In genomic region chr19:16903106-16903505, GRCm38 (mm10) we compare ENCODE assay signal across 10 mouse cellular contexts. TPM values are rescaled to one million over a fixed set of nuclear protein-coding genes. Genes with fewer than 3 reads are reported as not detected.
DNase-seq lines count a peak whose midpoint lies in the region; ATAC-seq lines count a peak whose summit lies in the region.
"Had no signal": no experiment of that assay in that cellular context is flagged by ENCODE, and none has a peak within 500 bp of the region (broad histone marks: within the 10 kb centered on the region; RNA-seq: fewer than 3 reads in every experiment).

No protein-coding gene starts in this region.

- H3K27ac ChIP-seq in liver, embryonic 13.5 days, result no peak overlapping the region
- H3K27ac ChIP-seq in liver, embryonic 12.5 days, result no peak overlapping the region

- no peak for ATAC-seq in liver, embryonic 13.5 days (ENCODE audit: low read depth)
- ATAC-seq in liver, embryonic 12.5 days, result no peak
- peak; percentile 88 for ATAC-seq in common myeloid progenitor, adult 5-6 weeks (replicated peaks; ENCODE audit: low read depth, poor library complexity, severe bottlenecking)
- ATAC-seq in monocyte, adult 5-6 weeks (replicated peaks; ENCODE audit: insufficient number of reproducible peaks, low FRiP score, low TSS enrichment, poor library complexity, severe bottlenecking), result no peak

- H3K27me3 ChIP-seq in liver, embryonic 13.5 days, result no peaks in the 10 kb centered on the region
- no peaks in the 10 kb centered on the region for H3K27me3 ChIP-seq in liver, embryonic 12.5 days (replicated peaks)

- no peaks in the 10 kb centered on the region for H3K4me1 ChIP-seq in liver, embryonic 13.5 days (replicated peaks)
- H3K4me1 ChIP-seq in liver, embryonic 12.5 days, result no peaks in the 10 kb centered on the region

- no peak overlapping the region for H3K9ac ChIP-seq in liver, embryonic 13.5 days
- H3K9ac ChIP-seq in liver, embryonic 12.5 days, result no peak overlapping the region

- no peaks in the 10 kb centered on the region for H3K36me3 ChIP-seq in liver, embryonic 13.5 days
- H3K36me3 ChIP-seq in liver, embryonic 12.5 days, result no peaks in the 10 kb centered on the region

- 47% methylated on average over 2 of the region's 2 CpGs for WGBS in liver, embryonic 13.5 days (ENCODE audit: insufficient replicate concordance)
- WGBS in liver, embryonic 12.5 days (ENCODE audit: insufficient replicate concordance), result 43% methylated on average over 2 of the region's 2 CpGs

- no peak overlapping the region for H3K4me3 ChIP-seq in liver, embryonic 13.5 days (replicated peaks)
- H3K4me3 ChIP-seq in liver, embryonic 12.5 days, result no peak overlapping the region
- H3K4me3 ChIP-seq: erythroblast, embryonic 14.5 days had no signal

- H3K9me3 ChIP-seq in liver, embryonic 13.5 days (replicated peaks), result no peaks in the 10 kb centered on the region
- no peaks in the 10 kb centered on the region for H3K9me3 ChIP-seq in liver, embryonic 12.5 days (replicated peaks)

- peak; percentile 46 to 85 for DNase-seq in adrenal gland, adult (ENCODE audit: inconsistent age in 2 of 2, low spot score in 1 of 2)
- no peak for DNase-seq in adrenal gland, postnatal 4 days (ENCODE audit: low spot score in 2 of 2)
- peak; percentile 3 for DNase-seq in liver, embryonic 13.5 days
- DNase-seq in lung, postnatal 4 days, result peak; percentile 18 to 25
- DNase-seq in spleen, postnatal 4 days (ENCODE audit: low spot score in 2 of 2), result no peak

- no peak overlapping the region for H3K4me2 ChIP-seq in liver, embryonic 13.5 days
- no peak overlapping the region for H3K4me2 ChIP-seq in liver, embryonic 12.5 days

RNA-seq across cellular contexts. Expression of gene Foxb2, which starts 29.5 kb away (rescaled TPM):
- total RNA-seq in adrenal gland, postnatal 4 days (2021), result not detected
- not detected in 2 replicates for polyA plus RNA-seq in liver, embryonic 13.5 days (2015; fragmentation: Nextera tagmentation; extraction: Ambion mirVana)
- polyA plus RNA-seq in liver, embryonic 12.5 days (2016; fragmentation: Nextera tagmentation; extraction: Ambion mirVana), result not detected in 2 replicates
- total RNA-seq in common myeloid progenitor, adult 5-6 weeks (2017), result not detected in 2 replicates
- not detected in 3 replicates for total RNA-seq in monocyte, adult 5-6 weeks (2017)
- polyA plus RNA-seq: erythroblast, embryonic 14.5 days; liver, embryonic 16.5 days had no signal

RNA-seq across cellular contexts. Expression of gene Prune2, which starts 52.8 kb away (rescaled TPM):
- 10 to 100 TPM; 20.3 to 22.9 TPM for total RNA-seq in adrenal gland, postnatal 4 days (2021)
- 0.55 and 0.64 TPM in 2 replicates for polyA plus RNA-seq in liver, embryonic 13.5 days (2015; fragmentation: Nextera tagmentation; extraction: Ambion mirVana)
- 0.95 and 0.96 TPM in 2 replicates for polyA plus RNA-seq in liver, embryonic 12.5 days (2016; fragmentation: Nextera tagmentation; extraction: Ambion mirVana)
- total RNA-seq in common myeloid progenitor, adult 5-6 weeks (2017), result 0.78 and 0.82 TPM in 2 replicates
- 2.6 TPM in 1 of 3 replicates, not detected in the others for total RNA-seq in monocyte, adult 5-6 weeks (2017)
- polyA plus RNA-seq: erythroblast, embryonic 14.5 days had no signal

Comparison
In these comparisons a context has a peak if more than half of its experiments do, and no peak if none do; other contexts are left out.
1. DNase-seq: peak in adrenal gland, adult (2 of 2), liver, embryonic 13.5 days (single experiment) and lung, postnatal 4 days (2 of 2); none in adrenal gland, postnatal 4 days (0 of 2) and spleen, postnatal 4 days (0 of 2).